Mouse (Mus musculus) megakaryocyte, embryonic 14.5 days (primary cell): ENCODE data around the gene Set.

Experiments used
- FLI1 ChIP-seq: IDR thresholded peaks from 2 replicates; pipeline ENCODE4 v1.6.1; 2012; ENCODE audit warnings: low read length, inconsistent platforms, mixed read lengths
- GATA1 ChIP-seq: IDR thresholded peaks from 3 replicates; pipeline ENCODE4 v1.6.1; 2012; ENCODE audit warnings: mixed read lengths, low read length, inconsistent platforms, borderline replicate concordance

GRCm38 (mm10) chr2:30049831-30050230 lies 7.3 kb upstream of the Set start:
- TF ChIP-seq GATA1 = no peak
- TF ChIP-seq FLI1 = no peak
